Comparison of ENCODE assay signal across 15 mouse cellular contexts in genomic region chr13:108370241-108370941, GRCm38 (mm10). TPM values are rescaled to one million over a fixed set of nuclear protein-coding genes. Genes with fewer than 3 reads are reported as not detected.
"Had no signal": no experiment of that assay in that cellular context is flagged by ENCODE, and none has a peak within 500 bp of the region (broad histone marks: within the 10 kb centered on the region; RNA-seq: fewer than 3 reads in every experiment).

No protein-coding gene starts in this region.

- H3K4me2 ChIP-seq: kidney, embryonic 15.5 days; liver, embryonic 13.5 days; midbrain, embryonic 15.5 days; neural tube, embryonic 13.5 days; stomach, embryonic 15.5 days had no signal

- H3K9me3 ChIP-seq: kidney, embryonic 15.5 days; liver, embryonic 13.5 days; midbrain, embryonic 10.5 days; midbrain, embryonic 15.5 days; neural tube, embryonic 13.5 days; stomach, embryonic 15.5 days had no signal

- H3K4me1 ChIP-seq: kidney, embryonic 15.5 days; midbrain, embryonic 10.5 days; stomach, embryonic 15.5 days had no signal

- H3K36me3 ChIP-seq: midbrain, embryonic 15.5 days had no signal

- H3K9ac ChIP-seq: kidney, embryonic 15.5 days; liver, embryonic 13.5 days; midbrain, embryonic 15.5 days; neural tube, embryonic 13.5 days; stomach, embryonic 15.5 days had no signal

- H3K27ac ChIP-seq: kidney, embryonic 15.5 days; left cerebral cortex, adult 2 months; liver, embryonic 13.5 days; midbrain, embryonic 10.5 days; midbrain, embryonic 15.5 days; neural tube, embryonic 13.5 days; stomach, embryonic 15.5 days had no signal

- H3K27me3 ChIP-seq: kidney, embryonic 15.5 days; liver, embryonic 13.5 days; midbrain, embryonic 15.5 days; neural tube, embryonic 13.5 days; stomach, embryonic 15.5 days had no signal

- ATAC-seq: intestine, postnatal 0 days; midbrain, embryonic 15.5 days had no signal

- DNase-seq: kidney, adult 8-10 months; kidney, postnatal 10 days; kidney, postnatal 36 days; layer of hippocampus, postnatal 36 days; liver, embryonic 13.5 days; thymus, postnatal 25 days had no signal

- H3K4me3 ChIP-seq: kidney, embryonic 15.5 days; left cerebral cortex, adult 2 months; liver, embryonic 13.5 days; midbrain, embryonic 10.5 days; midbrain, embryonic 15.5 days; myocyte; neural tube, embryonic 13.5 days; stomach, embryonic 15.5 days had no signal

RNA-seq across cellular contexts. Expression of gene Depdc1b, which starts 54.3 kb away (rescaled TPM):
- polyA plus RNA-seq: liver, adult 2 months had no signal
